Mouse (Mus musculus) limb, embryonic 14.5 days (tissue): ENCODE results near the gene 4930512M02Rik. TPM values are rescaled to one million over a fixed set of nuclear protein-coding genes. Genes with fewer than 3 reads are reported as not detected.

Experiments used
- ATAC-seq: fragments of 200-750 bp; cut with Nextera tagmentation; 2 replicates; pipeline ENCODE4 v1.8.0; 2017; ENCODE audit warnings: low read depth, moderate number of reproducible peaks, moderate TSS enrichment; ENCODE audit not compliant: low FRiP score
- DNase-seq: peaks from one replicate; pipeline ENCODE4 v3.0.0-alpha.2; 2015; ENCODE audit warnings: low spot score
- H3K27ac ChIP-seq: fragments of 300-500 bp; sonication (generic); replicated peaks from 2 replicates; pipeline ENCODE4 v1.5.1; 2014; ENCODE audit warnings: low read depth, mild to moderate bottlenecking, low read length, moderate library complexity, mixed read lengths
- H3K27me3 ChIP-seq: fragments of 300-500 bp; sonication (generic); 2 replicates; pipeline ENCODE4 v1.6.1; 2014; ENCODE audit warnings: low read length, mixed read lengths; ENCODE audit not compliant: control insufficient read depth, insufficient read depth
- H3K36me3 ChIP-seq: fragments of 300-500 bp; sonication (generic); 2 replicates; pipeline ENCODE4 v1.6.1; 2014; ENCODE audit warnings: mild to moderate bottlenecking, low read length, moderate library complexity, mixed read lengths; ENCODE audit not compliant: control insufficient read depth, insufficient read depth
- H3K4me1 ChIP-seq: fragments of 300-500 bp; sonication (generic); 2 replicates; pipeline ENCODE4 v1.6.1; 2014; ENCODE audit warnings: antibody characterized with exemption, low read length, mixed read lengths; ENCODE audit not compliant: control insufficient read depth, insufficient read depth
- H3K4me2 ChIP-seq: fragments of 300-500 bp; sonication (generic); replicated peaks from 2 replicates; pipeline ENCODE4 v1.6.1; 2014; ENCODE audit warnings: low read depth, mild to moderate bottlenecking, low read length, moderate library complexity; ENCODE audit not compliant: severe bottlenecking
- H3K4me3 ChIP-seq: fragments of 300-500 bp; sonication (generic); replicated peaks from 2 replicates; pipeline ENCODE4 v1.5.1; 2014; ENCODE audit warnings: low read length
- H3K9ac ChIP-seq: fragments of 300-500 bp; sonication (generic); 2 replicates; pipeline ENCODE4 v1.6.1; 2014; ENCODE audit warnings: mild to moderate bottlenecking, low read depth, low read length, moderate library complexity; ENCODE audit not compliant: severe bottlenecking
- H3K9me3 ChIP-seq: fragments of 300-500 bp; sonication (generic); 2 replicates; pipeline ENCODE4 v1.6.1; 2016; ENCODE audit warnings: low read length; ENCODE audit not compliant: control insufficient read depth
- POLR2A ChIP-seq: fragments of 200-500 bp; IDR thresholded peaks from 2 replicates; pipeline ENCODE4 v1.8.0; 2012; ENCODE audit warnings: inconsistent platforms, mild to moderate bottlenecking, moderate library complexity, borderline replicate concordance; ENCODE audit not compliant: insufficient read depth, insufficient read length; ENCODE audit errors: extremely low read depth
- WGBS: fragments of 180-500 bp; shearing (Covaris S2); extraction: QIAGEN DNeasy Blood & Tissue Kit; methylation state at CpG from one replicate; pipeline ENCODE4 v1.1.7; 2014; 5-methylcytosine and 5-hydroxymethylcytosine counted together
- polyA plus RNA-seq, 2 experiments: library from polyadenylated mRNA; depleted of rRNA in 1 of 2; stranded (reverse) in 1 of 2; unstranded in 1 of 2; fragments of >200 nt; fragmentation: Nextera tagmentation in 1 of 2; extraction: Ambion mirVana in 1 of 2; gene quantifications; 2 replicates each; pipeline versions ENCODE4 v1.2.1 to v1.2.3; 2012 to 2014

The 4930512M02Rik gene
- polyA plus RNA-seq, 2 experiments, result not detected

GRCm38 (mm10) chr11:11656388-11656787 lies 28.8 kb upstream of the 4930512M02Rik start:
- no peak overlapping the region for H3K9ac ChIP-seq
- no peak for TF ChIP-seq POLR2A
- no peaks in the 10 kb centered on the region for H3K4me1 ChIP-seq
- no peak for DNase-seq
- H3K4me3 ChIP-seq, result no peak overlapping the region
- H3K36me3 ChIP-seq, result no peaks in the 10 kb centered on the region
- no peaks in the 10 kb centered on the region for H3K9me3 ChIP-seq
- WGBS, result 84% methylated on average over 3 of the region's 3 CpGs
- no peak overlapping the region for H3K27ac ChIP-seq
- ATAC-seq, result no peak
- no peak overlapping the region for H3K4me2 ChIP-seq
- H3K27me3 ChIP-seq, result no peaks in the 10 kb centered on the region

GRCm38 (mm10) chr11:11644303-11644702 lies 16.7 kb upstream of the 4930512M02Rik start:
- Histone ChIP-seq H3K4me2 (no peak overlapping the region), H3K4me1 (no peaks in the 10 kb centered on the region), H3K36me3 (no peaks in the 10 kb centered on the region), H3K27me3 (no peaks in the 10 kb centered on the region), H3K27ac (no peak overlapping the region), H3K9me3 (no peaks in the 10 kb centered on the region), H3K4me3 (no peak overlapping the region), H3K9ac (no peak overlapping the region)
- no peak for DNase-seq
- ATAC-seq, result no peak
- no peak for TF ChIP-seq POLR2A

GRCm38 (mm10) chr11:11624073-11624705 lies 3.4 kb downstream of the 4930512M02Rik start:
- no peak for TF ChIP-seq POLR2A
- H3K27ac ChIP-seq, result no peak overlapping the region
- no peaks in the 10 kb centered on the region for H3K36me3 ChIP-seq
- no peak overlapping the region for H3K4me2 ChIP-seq
- H3K27me3 ChIP-seq, result no peaks in the 10 kb centered on the region
- no peak for ATAC-seq
- no peaks in the 10 kb centered on the region for H3K9me3 ChIP-seq
- 55% methylated on average over 4 of the region's 4 CpGs for whole genome bisulfite sequencing
- no peak overlapping the region for H3K9ac ChIP-seq
- no peak for DNase-seq
- no peak overlapping the region for H3K4me3 ChIP-seq
- no peaks in the 10 kb centered on the region for H3K4me1 ChIP-seq

- peaks cover 6% of the 10 kb centered on the region; the same call in 1 of the 2 replicates for H3K9me3 ChIP-seq
- no peak for TF ChIP-seq POLR2A
- no peak overlapping the region for H3K4me3 ChIP-seq
- no peak overlapping the region for H3K9ac ChIP-seq
- 78% methylated on average over 2 of the region's 2 CpGs for WGBS
- no peaks in the 10 kb centered on the region for H3K36me3 ChIP-seq
- no peak overlapping the region for H3K4me2 ChIP-seq
- no peaks in the 10 kb centered on the region for H3K4me1 ChIP-seq
- DNase-seq, result no peak
- ATAC-seq, result no peak
- H3K27ac ChIP-seq, result no peak overlapping the region
- H3K27me3 ChIP-seq, result no peaks in the 10 kb centered on the region
Observed at GRCm38 (mm10) chr11:11609243-11609642, 18.4 kb downstream of the 4930512M02Rik start.

GRCm38 (mm10) chr11:11587327-11587726 lies 40.3 kb downstream of the 4930512M02Rik start:
- no peak for ATAC-seq
- Histone ChIP-seq H3K9ac (no peak overlapping the region), H3K27me3 (no peaks in the 10 kb centered on the region), H3K36me3 (no peaks in the 10 kb centered on the region), H3K4me3 (no peak overlapping the region), H3K4me2 (no peak overlapping the region), H3K27ac (no peak overlapping the region), H3K4me1 (no peaks in the 10 kb centered on the region), H3K9me3 (no peaks in the 10 kb centered on the region)
- DNase-seq, result no peak
- 71% methylated on average over 2 of the region's 2 CpGs for WGBS
- no peak for TF ChIP-seq POLR2A
